Mouse (Mus musculus): ENCODE measurements around the gene Mbtps2. TPM values are rescaled to one million over a fixed set of nuclear protein-coding genes. Genes with fewer than 3 reads are reported as not detected.

Gene Mbtps2
- total and polyA plus RNA-seq, 3 experiments, result 7.0 to 209 (median 31.8) TPM

DNA sequence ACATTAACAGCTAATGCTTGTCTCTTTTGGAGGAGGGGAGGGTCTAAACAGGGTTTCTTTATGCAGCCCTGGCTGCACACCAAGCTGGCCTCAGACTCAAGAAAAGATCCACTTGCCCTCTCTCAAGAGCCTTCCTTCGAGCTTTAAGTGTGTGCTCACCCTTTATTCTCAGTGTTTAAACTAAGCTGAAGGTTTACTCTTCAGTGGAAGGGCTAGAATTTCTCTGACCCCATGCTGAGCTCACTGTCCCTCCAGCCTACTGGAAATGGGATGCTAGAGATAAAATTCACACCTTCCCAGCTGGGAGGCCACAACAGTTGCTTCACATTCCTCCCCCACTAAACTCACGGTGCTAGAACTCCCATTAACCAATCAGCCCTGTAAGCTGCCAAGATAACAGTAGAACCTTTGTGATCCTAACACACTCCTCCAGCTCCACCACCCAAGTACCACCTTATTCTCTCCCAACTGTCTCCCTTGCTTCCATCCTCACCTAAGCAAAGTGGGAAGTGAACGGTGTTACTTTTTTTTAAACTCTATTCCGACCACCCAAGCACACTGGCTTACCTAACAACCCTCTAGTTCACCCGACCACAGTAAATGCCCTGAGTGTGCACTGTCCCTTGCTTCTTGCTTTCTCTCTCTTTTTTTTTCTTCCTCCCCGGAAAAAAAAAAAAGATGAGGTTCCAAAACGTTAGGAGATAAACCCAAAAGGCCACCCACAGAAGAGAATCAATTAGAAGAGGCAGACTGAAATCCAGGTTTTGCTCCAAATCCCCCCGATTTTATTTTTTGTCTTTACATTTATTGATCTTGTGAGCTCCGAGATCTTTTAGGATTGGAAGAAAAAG is 108.4 kb downstream of the Mbtps2 start:
- H3K9ac ChIP-seq (ENCODE audit: control insufficient read depth, low read depth, low read length, poor library complexity, severe bottlenecking), result peak overlapping the region; percentile 96
- H3K4me1 ChIP-seq (ENCODE audit: control insufficient read depth in 1 of 2, insufficient read depth in 2 of 2, low read length in 2 of 2), result peaks cover 9 to 24% of the 10 kb centered on the region in 2 experiments
- peaks cover 65% of the 10 kb centered on the region for H3K79me2 ChIP-seq (ENCODE audit: control insufficient read depth, insufficient read depth, low read length, poor library complexity)
- H3K27me3 ChIP-seq (ENCODE audit: control insufficient read depth in 1 of 2, insufficient read depth in 2 of 2, low read length in 2 of 2), result no peaks in the 10 kb centered on the region
- peaks cover 3 to 34% of the 10 kb centered on the region in 2 experiments; a peak in 3 of 4 replicates for H3K36me3 ChIP-seq (ENCODE audit: control insufficient read depth in 1 of 2, insufficient read depth in 2 of 2, low read length in 2 of 2)
- H3K9me3 ChIP-seq (replicated peaks; ENCODE audit: insufficient read depth, low read length), result no peaks in the 10 kb centered on the region
- peak; percentile 68 for DNase-seq (ENCODE audit: low read depth, low spot score)
- H3K27ac ChIP-seq (ENCODE audit: control insufficient read depth, low read depth, low read length), result peak overlapping the region; percentile 75
- peak overlapping the region; percentile 59 to 95 for H3K4me3 ChIP-seq (ENCODE audit: control insufficient read depth in 1 of 2, insufficient read depth in 1 of 2, low read depth in 2 of 2, low read length in 2 of 2)
- TF ChIP-seq ZKSCAN1 (IDR thresholded peaks at IDR 0.05; ENCODE audit: low read depth, low read length), result no peak
- TF ChIP-seq EP300 (IDR thresholded peaks at IDR 0.05; ENCODE audit: low read depth in 1 of 2, low read length in 2 of 2), result no peak; a peak in 1 of 4 replicates
- no peak for TF ChIP-seq RCOR1 (IDR thresholded peaks at IDR 0.05; ENCODE audit: low read depth, low read length)
- no peak; the same call in 1 of the 2 replicates for TF ChIP-seq CHD1 (IDR thresholded peaks at IDR 0.05; ENCODE audit: low read depth, low read length)
- no peak for TF ChIP-seq POLR2AphosphoS2 (IDR thresholded peaks at IDR 0.05; ENCODE audit: low read length)
- peak; percentile 86 for TF ChIP-seq ZNF384 (IDR thresholded peaks at IDR 0.05; ENCODE audit: low read depth, low read length)
- TF ChIP-seq GABPA (IDR thresholded peaks at IDR 0.05; ENCODE audit: low read depth, low read length), result no peak
- TF ChIP-seq POLR2A (IDR thresholded peaks at IDR 0.05; ENCODE audit: control insufficient read depth in 1 of 2, insufficient read depth in 1 of 2, low read depth in 1 of 2, low read length in 2 of 2, poor library complexity in 1 of 2), result peak in 1 of 2 experiments; percentile 2; a peak in 1 of 4 replicates
- no peak for TF ChIP-seq E2F4 (IDR thresholded peaks at IDR 0.05; ENCODE audit: borderline replicate concordance, low read depth, low read length)
- TF ChIP-seq KAT2A (conservative IDR thresholded peaks at IDR 0.05; ENCODE audit: low read depth, low read length), result no peak
- no peak; the same call in 1 of the 2 replicates for TF ChIP-seq HCFC1 (IDR thresholded peaks at IDR 0.05; ENCODE audit: low read depth, low read length)
- no peak for TF ChIP-seq RAD21 (IDR thresholded peaks at IDR 0.05; ENCODE audit: low read depth, low read length)
- no peak for TF ChIP-seq POLR2AphosphoS5 (IDR thresholded peaks at IDR 0.05; ENCODE audit: borderline replicate concordance, low read depth, low read length)
- TF ChIP-seq MAFK (IDR thresholded peaks at IDR 0.05; ENCODE audit: borderline replicate concordance, low read depth, low read length), result no peak
- no peak for TF ChIP-seq MAZ (IDR thresholded peaks at IDR 0.05; ENCODE audit: low read depth, low read length)
- no peak for TF ChIP-seq USF1 (IDR thresholded peaks at IDR 0.05; ENCODE audit: low read depth, low read length)
- TF ChIP-seq MEF2A (IDR thresholded peaks at IDR 0.05; ENCODE audit: extremely low read depth, insufficient replicate concordance, low read depth, low read length, poor library complexity, severe bottlenecking), result no peak
- TF ChIP-seq NRF1 (IDR thresholded peaks at IDR 0.05; ENCODE audit: insufficient read depth, low read depth, low read length, poor library complexity, severe bottlenecking), result no peak
- TF ChIP-seq ZC3H11A (IDR thresholded peaks at IDR 0.05; ENCODE audit: low read depth, low read length), result no peak
- TF ChIP-seq MYC (IDR thresholded peaks at IDR 0.05; ENCODE audit: low read depth, low read length), result no peak
- TF ChIP-seq SMC3 (IDR thresholded peaks at IDR 0.05; ENCODE audit: low read depth, low read length), result no peak
- no peak for TF ChIP-seq ELF1 (IDR thresholded peaks at IDR 0.05; ENCODE audit: low read depth, low read length)
- TF ChIP-seq UBTF (IDR thresholded peaks at IDR 0.05; ENCODE audit: borderline replicate concordance, insufficient read depth, low read depth, low read length), result no peak
- peak; percentile 50 for TF ChIP-seq SIN3A (IDR thresholded peaks at IDR 0.05; ENCODE audit: low read length)
- no peak; the same call in 1 of the 2 replicates for TF ChIP-seq MAX (IDR thresholded peaks at IDR 0.05; ENCODE audit: low read length)
- no peak for TF ChIP-seq BHLHE40 (IDR thresholded peaks at IDR 0.05; ENCODE audit: borderline replicate concordance, low read depth, low read length)
- no peak for TF ChIP-seq MXI1 (IDR thresholded peaks at IDR 0.05; ENCODE audit: low read depth, low read length)
- no peak for TF ChIP-seq CHD2 (IDR thresholded peaks at IDR 0.05; ENCODE audit: low read length)
- TF ChIP-seq USF2 (IDR thresholded peaks at IDR 0.05; ENCODE audit: borderline replicate concordance in 1 of 2, insufficient read depth in 1 of 2, low read depth in 1 of 2, low read length in 2 of 2), result no peak
- TF ChIP-seq JUND (IDR thresholded peaks at IDR 0.05; ENCODE audit: low read depth, low read length), result no peak
- TF ChIP-seq TCF12 (IDR thresholded peaks at IDR 0.05; ENCODE audit: low read depth, low read length), result no peak
- TF ChIP-seq MYB (IDR thresholded peaks at IDR 0.05; ENCODE audit: low read depth, low read length), result no peak
- TF ChIP-seq ETS1 (IDR thresholded peaks at IDR 0.05; ENCODE audit: low read depth, low read length), result peak; percentile 37; the same call in 1 of the 2 replicates
- TF ChIP-seq CTCF (IDR thresholded peaks at IDR 0.05 in 2 of 3, conservative IDR thresholded peaks at IDR 0.05 in 1 of 3; ENCODE audit: control insufficient read depth in 1 of 3, insufficient read depth in 1 of 3, low read depth in 2 of 3, low read length in 3 of 3, poor library complexity in 1 of 3, severe bottlenecking in 1 of 3), result no peak
- peak; percentile 75 for TF ChIP-seq GATA1 (IDR thresholded peaks at IDR 0.05; ENCODE audit: low read depth, low read length)
